Mouse (Mus musculus) E14TG2a.4 (cell line): ENCODE measurements around the gene Dcaf15.

Source experiments
- CTCF ChIP-seq: conservative IDR thresholded peaks from 2 replicates; pipeline ENCODE4 v1.5.1; 2014; ENCODE audit warnings: low read length
- POU5F1 ChIP-seq: IDR thresholded peaks from 2 replicates; pipeline ENCODE4 v1.6.1; 2014; ENCODE audit warnings: low read length, borderline replicate concordance

DNA sequence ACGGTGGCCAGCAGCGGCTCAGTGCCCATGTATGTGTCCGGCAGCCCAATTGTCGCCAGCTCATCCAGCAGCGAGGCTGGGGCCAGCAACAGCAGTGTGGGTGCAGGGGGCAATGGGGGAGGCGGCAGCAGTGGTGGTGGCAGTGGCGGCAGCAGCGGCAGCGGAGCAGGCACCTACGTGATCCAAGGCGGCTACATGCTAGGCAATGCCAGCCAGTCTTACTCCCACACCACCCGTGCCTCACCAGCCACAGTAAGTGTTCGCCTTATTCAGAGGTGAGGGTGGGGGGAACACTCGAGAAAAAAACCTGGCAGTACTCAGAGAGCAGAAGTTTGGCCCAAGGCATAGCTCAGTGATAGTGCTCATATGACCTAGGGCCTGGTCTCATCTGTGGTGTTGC is 16.7 kb downstream of the Dcaf15 start:
- TF ChIP-seq POU5F1 (no peak), CTCF (no peak)
